Mouse (Mus musculus) erythroblast, embryonic 14.5 days (primary cell): ENCODE results near the gene Cnih3. TPM values are rescaled to one million over a fixed set of nuclear protein-coding genes. Genes with fewer than 3 reads are reported as not detected.

ENCODE experiments used
- H3K27me3 ChIP-seq: 2 replicates; pipeline ENCODE4 v1.6.1; 2012; ENCODE audit warnings: inconsistent platforms; ENCODE audit not compliant: control insufficient read depth
- H3K36me3 ChIP-seq: 2 replicates; pipeline ENCODE4 v1.6.1; 2012; ENCODE audit warnings: mild to moderate bottlenecking, inconsistent platforms; ENCODE audit not compliant: control insufficient read depth
- H3K4me1 ChIP-seq: 2 replicates; pipeline ENCODE4 v1.6.1; 2012; ENCODE audit warnings: inconsistent platforms; ENCODE audit not compliant: control insufficient read depth
- H3K4me3 ChIP-seq: replicated peaks from 2 replicates; pipeline ENCODE3; 2012; ENCODE audit warnings: moderate library complexity, mild to moderate bottlenecking, inconsistent platforms
- H3K9me3 ChIP-seq: 2 replicates; pipeline ENCODE4 v1.6.1; 2012; ENCODE audit warnings: low read length, inconsistent platforms, mixed read lengths; ENCODE audit not compliant: control insufficient read depth
- GATA1 ChIP-seq: IDR thresholded peaks from 2 replicates; pipeline ENCODE4 v1.6.1; 2012; ENCODE audit warnings: low read length, inconsistent platforms, mixed read lengths
- TAL1 ChIP-seq: IDR thresholded peaks from 3 replicates; pipeline ENCODE4 v1.6.1; 2012; ENCODE audit warnings: low read length, inconsistent platforms, mixed read lengths
- polyA plus RNA-seq: library from polyadenylated mRNA; stranded (reverse); fragments of >175 nt; gene quantifications from 2 replicates; pipeline ENCODE4 v1.2.3, GENCODE M21; 2012

Cnih3 gene
- polyA plus RNA-seq, 1 experiment, result not detected

GRCm38 (mm10) chr1:181408086-181408975, 55.9 kb downstream of the Cnih3 start:
- Histone ChIP-seq H3K9me3 (peaks cover 2% of the 10 kb centered on the region; the same call in 1 of the 2 replicates), H3K4me1 (no peaks in the 10 kb centered on the region; the same call in 1 of the 2 replicates), H3K27me3 (no peaks in the 10 kb centered on the region), H3K36me3 (no peaks in the 10 kb centered on the region), H3K4me3 (no peak overlapping the region)
- TF ChIP-seq TAL1, result no peak
- TF ChIP-seq GATA1, result no peak

DNA sequence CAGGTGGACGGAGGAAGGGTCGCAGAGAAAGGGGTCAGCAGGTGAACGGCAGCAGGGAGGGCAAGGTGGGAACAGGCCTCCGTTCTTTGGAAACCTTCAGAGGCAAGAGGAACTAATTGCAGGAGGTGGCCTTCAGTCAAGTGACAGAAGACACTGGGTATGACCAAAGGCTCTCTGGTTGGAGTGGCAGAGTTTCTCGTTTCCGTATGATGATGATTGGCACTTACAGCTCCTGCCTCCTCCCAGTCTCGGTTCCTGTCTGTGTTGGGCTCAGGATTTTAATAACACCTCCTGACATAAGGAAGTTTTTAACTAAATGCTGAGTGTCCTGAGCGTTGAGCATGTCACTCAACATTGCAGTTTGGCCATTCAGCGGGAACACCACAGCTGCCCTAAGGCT, 57.3 kb downstream of the Cnih3 start:
- H3K4me1 ChIP-seq, result no peaks in the 10 kb centered on the region; the same call in 1 of the 2 replicates

DNA sequence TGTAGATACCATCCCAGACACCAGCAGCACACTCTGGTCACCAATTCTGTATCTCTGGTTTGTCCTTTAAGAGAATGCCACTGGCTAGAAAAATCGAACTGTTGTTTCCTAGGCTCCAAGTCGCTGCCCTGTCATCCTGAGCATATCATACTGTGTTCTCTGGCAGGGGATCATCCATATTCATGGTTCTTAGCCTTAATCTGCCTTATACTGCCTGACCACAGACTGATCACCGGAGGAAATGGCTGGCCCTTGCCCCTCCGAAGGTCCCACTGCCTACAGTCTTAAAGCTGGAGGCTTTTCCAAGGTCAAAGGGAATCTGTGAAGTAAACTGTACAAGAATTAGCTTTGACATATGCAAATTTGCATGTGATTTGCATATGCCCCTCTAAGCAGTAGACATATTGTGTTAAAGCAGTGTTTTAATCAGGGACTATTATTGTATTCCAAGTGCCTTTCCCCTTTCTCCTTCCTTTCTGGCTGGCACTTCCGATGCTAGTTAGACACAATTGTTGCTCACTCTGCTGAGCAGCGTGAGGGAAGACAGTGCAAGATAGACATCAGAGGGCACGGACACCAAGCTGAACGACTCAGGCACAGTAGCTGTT, 58.3 kb downstream of the Cnih3 start:
- Histone ChIP-seq H3K27me3 (no peaks in the 10 kb centered on the region), H3K9me3 (peaks cover 2% of the 10 kb centered on the region; the same call in 1 of the 2 replicates), H3K36me3 (no peaks in the 10 kb centered on the region), H3K4me1 (no peaks in the 10 kb centered on the region; the same call in 1 of the 2 replicates), H3K4me3 (no peak overlapping the region)
- no peak for TF ChIP-seq TAL1
- TF ChIP-seq GATA1, result no peak

More for the DNA sequence above, 57.3 kb downstream of the Cnih3 start:
- TF ChIP-seq GATA1 (no peak), TAL1 (no peak)
- H3K27me3 ChIP-seq, result no peaks in the 10 kb centered on the region
- no peak overlapping the region for H3K4me3 ChIP-seq
- H3K36me3 ChIP-seq, result no peaks in the 10 kb centered on the region
- H3K9me3 ChIP-seq, result peaks cover 2% of the 10 kb centered on the region; the same call in 1 of the 2 replicates

DNA sequence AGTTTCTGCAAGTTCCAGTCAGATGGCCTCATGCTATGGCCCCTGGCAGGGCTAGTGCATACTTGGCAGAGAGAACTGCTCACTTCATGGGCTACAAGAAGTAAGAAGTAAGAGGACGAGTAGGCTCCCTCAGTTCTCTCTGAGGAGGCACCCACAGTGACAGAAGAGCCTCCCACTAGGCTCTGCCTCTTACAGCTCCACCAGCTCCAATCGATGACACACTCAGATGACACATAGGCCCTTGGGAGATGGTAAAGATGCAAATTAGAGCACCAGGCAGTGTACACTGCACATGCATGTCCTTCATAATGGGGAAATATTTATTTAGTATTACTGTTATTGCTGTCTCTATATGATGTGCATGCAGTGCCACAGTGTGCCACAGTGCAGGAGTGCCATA, 62.6 kb downstream of the Cnih3 start:
- TF ChIP-seq TAL1 (0 out of 3 replicates have a peak, but pooled peaks have one; percentile 2), GATA1 (no peak)
- Histone ChIP-seq H3K4me3 (no peak overlapping the region), H3K9me3 (peaks cover 2% of the 10 kb centered on the region; the same call in 1 of the 2 replicates), H3K27me3 (no peaks in the 10 kb centered on the region), H3K36me3 (no peaks in the 10 kb centered on the region), H3K4me1 (no peaks in the 10 kb centered on the region; the same call in 1 of the 2 replicates)

- H3K4me1 ChIP-seq, result no peaks in the 10 kb centered on the region; the same call in 1 of the 2 replicates
- TF ChIP-seq GATA1 (no peak), TAL1 (no peak)
- H3K4me3 ChIP-seq, result no peak overlapping the region
- peaks cover 2% of the 10 kb centered on the region; the same call in 1 of the 2 replicates for H3K9me3 ChIP-seq
- no peaks in the 10 kb centered on the region for H3K27me3 ChIP-seq
- no peaks in the 10 kb centered on the region for H3K36me3 ChIP-seq
These were observed 64.4 kb downstream of the Cnih3 start for GRCm38 (mm10) chr1:181416841-181417240.

- no peak overlapping the region for H3K4me3 ChIP-seq
- H3K27me3 ChIP-seq, result no peaks in the 10 kb centered on the region
- H3K9me3 ChIP-seq, result no peaks in the 10 kb centered on the region
- TF ChIP-seq TAL1 (no peak), GATA1 (no peak)
- H3K4me1 ChIP-seq, result no peaks in the 10 kb centered on the region; the same call in 1 of the 2 replicates
- no peaks in the 10 kb centered on the region for H3K36me3 ChIP-seq
These were observed 65.6 kb downstream of the Cnih3 start for GRCm38 (mm10) chr1:181417937-181418523.

- H3K36me3 ChIP-seq, result no peaks in the 10 kb centered on the region
These were observed 67.7 kb downstream of the Cnih3 start for GRCm38 (mm10) chr1:181420080-181420536.

GRCm38 (mm10) chr1:181422796-181423195, 70.4 kb downstream of the Cnih3 start:
- Histone ChIP-seq H3K9me3 (no peaks in the 10 kb centered on the region), H3K36me3 (no peaks in the 10 kb centered on the region), H3K4me3 (no peak overlapping the region), H3K4me1 (no peaks in the 10 kb centered on the region), H3K27me3 (peaks cover 7% of the 10 kb centered on the region)
- TF ChIP-seq GATA1 (no peak), TAL1 (no peak)

More at GRCm38 (mm10) chr1:181420080-181420536, 67.7 kb downstream of the Cnih3 start:
- H3K9me3 ChIP-seq, result no peaks in the 10 kb centered on the region
- H3K4me3 ChIP-seq, result no peak overlapping the region
- TF ChIP-seq TAL1 (no peak), GATA1 (no peak)
- H3K4me1 ChIP-seq, result no peaks in the 10 kb centered on the region; the same call in 1 of the 2 replicates
- H3K27me3 ChIP-seq, result no peaks in the 10 kb centered on the region
